Mouse (Mus musculus) erythroblast, embryonic 14.5 days (primary cell): Measurements from ENCODE around the gene Slc22a5.

Experiments
- GATA1 ChIP-seq: IDR thresholded peaks from 2 replicates; pipeline ENCODE4 v1.6.1; 2012; ENCODE audit warnings: low read length, inconsistent platforms, mixed read lengths
- TAL1 ChIP-seq: IDR thresholded peaks from 3 replicates; pipeline ENCODE4 v1.6.1; 2012; ENCODE audit warnings: low read length, inconsistent platforms, mixed read lengths

GRCm38 (mm10) chr11:53926303-53926702 is 34.8 kb upstream of the Slc22a5 start:
- TF ChIP-seq GATA1 (no peak), TAL1 (no peak)
